Mouse (Mus musculus): Measurements from ENCODE around the gene Ddah1.

- TF ChIP-seq ZNF384 (IDR thresholded peaks at IDR 0.05; ENCODE audit: low read depth, low read length) (no peak), CHD2 (IDR thresholded peaks at IDR 0.05; ENCODE audit: low read depth, low read length) (no peak)
These were observed 3.2 kb downstream of the Ddah1 start for GRCm38 (mm10) chr3:145761501-145762170.

All from ES-E14 (cell line).